Mouse (Mus musculus): ENCODE data around the gene Fam205a4.
"Not testable (repeated sequence)": the region's sequence is repeated elsewhere in the genome, so short reads cannot be mapped to it uniquely, and the experiment has no call there.

The Fam205a4 gene

DNA sequence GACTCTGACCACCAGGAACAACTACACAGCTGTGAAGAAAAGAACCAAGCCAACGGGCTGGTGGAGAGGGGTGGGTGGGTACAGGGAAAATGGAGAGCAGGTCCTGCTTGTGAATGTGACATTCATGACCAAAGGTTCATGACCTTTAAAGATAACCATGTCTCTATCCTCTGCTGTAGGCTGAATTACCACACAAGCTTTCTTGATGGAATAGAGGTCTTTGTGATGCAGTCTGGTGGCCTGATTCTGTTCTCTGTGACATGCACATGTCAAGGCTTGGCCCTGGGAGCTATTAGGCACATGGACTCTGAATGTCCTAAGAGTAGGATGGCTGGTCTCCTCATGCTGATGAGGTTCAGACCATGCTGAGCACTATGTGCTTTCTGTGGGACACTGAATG is at the start of gene Fam205a4:
Fam205a4 (plus strand) TSS at position 301 of the 400 bp plus-strand sequence.
- not testable (repeated sequence) for DNase-seq

DNA sequence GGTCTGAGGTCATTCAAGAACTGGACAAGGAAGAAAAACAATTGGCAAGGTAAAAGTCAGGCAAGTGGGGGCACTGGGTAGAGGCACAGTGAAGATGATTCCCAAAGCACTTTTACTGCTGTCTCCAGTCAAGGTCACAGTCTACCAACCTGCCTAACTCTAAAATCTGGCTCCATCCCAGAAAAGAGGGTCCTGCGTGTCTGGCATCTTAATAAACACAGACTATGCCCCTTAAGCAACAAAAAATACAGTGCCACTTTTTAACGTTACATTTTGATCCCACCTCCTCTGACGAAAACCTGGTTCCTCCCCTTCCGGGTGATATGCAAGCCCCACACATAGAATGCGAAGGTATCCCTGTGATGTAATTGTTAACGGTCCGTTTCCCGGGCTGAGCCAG is 24.6 kb upstream of the Fam205a4 start, which contains the start of gene Gm20878:
Gm20878 (plus strand) TSS at position 301 of the 400 bp plus-strand sequence.
- DNase-seq = not testable (repeated sequence)

Data from B cell, adult 2 months (primary cell).